Comparison of ENCODE assay signal across 11 mouse cellular contexts in the genomic region with DNA sequence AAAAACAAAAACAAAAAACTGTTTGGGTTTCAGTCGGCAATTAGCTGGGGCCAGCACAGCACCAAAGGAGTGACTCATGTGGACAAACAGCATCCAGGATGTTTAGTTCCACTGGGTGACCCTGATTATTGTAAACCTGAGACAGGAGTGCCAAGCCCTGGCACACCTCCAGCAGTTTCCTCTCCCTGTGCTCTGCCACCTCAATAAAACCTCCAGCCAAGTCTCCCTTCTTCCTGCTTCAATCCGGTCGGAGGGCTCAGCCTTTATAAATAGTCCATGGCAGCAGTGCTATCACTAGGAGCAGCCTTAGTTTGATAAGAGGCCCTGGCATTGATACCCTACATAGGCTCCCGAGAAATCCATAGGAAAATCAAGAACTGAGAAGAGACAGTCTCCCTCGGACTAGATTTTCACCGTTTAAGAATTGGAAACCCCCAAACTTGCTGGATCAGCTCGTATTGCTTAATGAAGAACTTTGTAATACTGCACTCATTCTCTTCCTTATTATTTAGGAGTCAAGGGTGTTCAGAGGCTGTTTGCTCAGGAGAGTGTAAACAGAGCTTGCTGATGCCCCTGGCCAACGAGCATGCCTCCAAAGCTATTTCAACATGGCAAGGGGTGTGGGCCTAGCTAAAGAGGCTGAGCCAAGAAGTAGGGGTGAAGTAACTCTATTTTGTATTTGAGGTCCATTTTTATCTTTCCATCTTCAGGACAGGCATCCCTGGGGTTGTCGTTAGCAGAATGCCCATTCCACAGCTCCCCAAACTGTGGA. TPM values are rescaled to one million over a fixed set of nuclear protein-coding genes. Genes with fewer than 3 reads are reported as not detected.
A peak's percentile ranks its signal among the peaks of the same experiment; 100 is the strongest.
DNase-seq lines count a peak whose midpoint lies in the region; ATAC-seq and TF ChIP-seq lines count a peak whose summit lies in the region.
"Had no signal": no experiment of that assay in that cellular context is flagged by ENCODE, and none has a peak within 500 bp of the region (broad histone marks: within the 10 kb centered on the region; RNA-seq: fewer than 3 reads in every experiment).

No protein-coding gene starts in this region.

- H3K36me3 ChIP-seq in heart, postnatal 0 days (replicated peaks; ENCODE audit: control insufficient read depth, insufficient read depth, low read length), result no peaks in the 10 kb centered on the region
- H3K36me3 ChIP-seq in lung, embryonic 16.5 days (ENCODE audit: control insufficient read depth, insufficient read depth, low read length), result no peaks in the 10 kb centered on the region
- H3K36me3 ChIP-seq: limb, embryonic 12.5 days; neural tube, embryonic 12.5 days had no signal

- no peak for TF ChIP-seq CTCF in heart, postnatal 0 days (IDR thresholded peaks at IDR 0.05; ENCODE audit: low read depth)

- peaks cover 11% of the 10 kb centered on the region; the same call in 1 of the 2 replicates for H3K27me3 ChIP-seq in heart, postnatal 0 days (ENCODE audit: control insufficient read depth, insufficient read depth, low read length)
- peaks cover 10% of the 10 kb centered on the region for H3K27me3 ChIP-seq in lung, embryonic 16.5 days (ENCODE audit: control insufficient read depth, insufficient read depth, low read depth, low read length)

- DNase-seq in heart, adult 18-20 months, result peak; percentile 40 to 46
- no peak for DNase-seq in heart, adult 8-10 months (ENCODE audit: low spot score)
- DNase-seq in MN1 (ENCODE audit: low spot score), result peak; percentile 35
- DNase-seq in heart, postnatal 0 days (ENCODE audit: low spot score), result peak; percentile 39
- no peak for DNase-seq in right cerebral cortex, adult 18-20 months
- no peak for DNase-seq in frontal cortex, postnatal 25 days (ENCODE audit: low spot score in 2 of 2)
- DNase-seq: thymus, postnatal 36 days had no signal

- no peaks in the 10 kb centered on the region for H3K9me3 ChIP-seq in heart, postnatal 0 days (replicated peaks; ENCODE audit: control insufficient read depth, low read length)
- no peaks in the 10 kb centered on the region for H3K9me3 ChIP-seq in lung, embryonic 16.5 days (ENCODE audit: control insufficient read depth, low read length)
- H3K9me3 ChIP-seq: limb, embryonic 12.5 days; neural tube, embryonic 12.5 days had no signal

- no peak overlapping the region for H3K9ac ChIP-seq in heart, postnatal 0 days (replicated peaks; ENCODE audit: low read depth, low read length)
- no peak overlapping the region for H3K9ac ChIP-seq in lung, embryonic 16.5 days (ENCODE audit: low read length)
- H3K9ac ChIP-seq: limb, embryonic 12.5 days; neural tube, embryonic 12.5 days had no signal

- H3K4me3 ChIP-seq in heart, postnatal 0 days (ENCODE audit: low read depth, low read length), result no peak overlapping the region
- H3K4me3 ChIP-seq in lung, embryonic 16.5 days (ENCODE audit: low read length), result no peak overlapping the region
- H3K4me3 ChIP-seq: limb, embryonic 12.5 days; neural tube, embryonic 12.5 days had no signal

- no peak overlapping the region for H3K4me2 ChIP-seq in heart, postnatal 0 days (ENCODE audit: low read depth, low read length)
- H3K4me2 ChIP-seq in lung, embryonic 16.5 days (ENCODE audit: low read depth, low read length), result peak overlapping the region; percentile 2; the same call in 1 of the 2 replicates
- H3K4me2 ChIP-seq: limb, embryonic 12.5 days; neural tube, embryonic 12.5 days had no signal

- peaks cover 15% of the 10 kb centered on the region for H3K4me1 ChIP-seq in heart, postnatal 0 days (ENCODE audit: control insufficient read depth, insufficient read depth)
- peaks cover 20% of the 10 kb centered on the region for H3K4me1 ChIP-seq in lung, embryonic 16.5 days (replicated peaks; ENCODE audit: control insufficient read depth, insufficient read depth, low read length)

- 0 out of 2 replicates have a peak overlapping the region, but pooled peaks have one; percentile 3 for H3K27ac ChIP-seq in heart, postnatal 0 days (ENCODE audit: low read depth)
- peak overlapping the region; percentile 34 for H3K27ac ChIP-seq in lung, embryonic 16.5 days (ENCODE audit: low read length)
- H3K27ac ChIP-seq: limb, embryonic 12.5 days; neural tube, embryonic 12.5 days had no signal

- WGBS in heart, postnatal 0 days, result 33% methylated on average over 9 of the region's 9 CpGs
- WGBS in lung, embryonic 16.5 days, result 50% methylated on average over 9 of the region's 9 CpGs

- ATAC-seq in heart, postnatal 0 days (ENCODE audit: insufficient read depth, low read depth), result 0 out of 2 replicates have a peak, but pooled peaks have one; percentile 20
- ATAC-seq in lung, embryonic 16.5 days (ENCODE audit: low read depth), result 0 out of 2 replicates have a peak, but pooled peaks have one; percentile 35
- no peak for ATAC-seq in erythroid progenitor cell, adult 5-6 weeks (replicated peaks; ENCODE audit: low FRiP score, poor library complexity, severe bottlenecking)

- TF ChIP-seq EP300 in heart, postnatal 0 days (IDR thresholded peaks at IDR 0.05; ENCODE audit: low read depth), result no peak

RNA-seq across cellular contexts. Expression of gene 1700013F07Rik, which starts 0.7 kb away (rescaled TPM):
- total RNA-seq in heart, adult 18-20 months (2021), result not detected
- not detected for total RNA-seq in heart, adult 8-10 months (2022)
- total RNA-seq in heart, postnatal 0 days (2014; rRNA removed; ENCODE audit: low replicate concordance), result not detected in 2 replicates
- polyA plus RNA-seq in heart, postnatal 0 days (2015; fragmentation: Nextera tagmentation; extraction: Ambion mirVana), result not detected in 2 replicates
- 3.1 and 5.0 TPM in 2 replicates for polyA plus RNA-seq in lung, embryonic 16.5 days (2015; fragmentation: Nextera tagmentation; extraction: Ambion mirVana)
- not detected in 2 replicates for total RNA-seq in erythroid progenitor cell, adult 5-6 weeks (2015; ENCODE audit: low replicate concordance)
- not detected in 2 replicates for total RNA-seq in erythroid progenitor cell, adult 5-6 weeks (2017; ENCODE audit: low replicate concordance)
- polyA plus RNA-seq: limb, embryonic 12.5 days; neural tube, embryonic 12.5 days had no signal

RNA-seq across cellular contexts. Expression of gene 5330417C22Rik, which starts 3.0 kb away (rescaled TPM):
- total RNA-seq in heart, adult 18-20 months (2021), result 1 to 10 TPM in 1 of 2 experiments, under 1 TPM in 1; 0.30 to 1.6 TPM
- under 1 TPM in 2 of 4 experiments, not detected in 2; 0.16 to 0.20 TPM for total RNA-seq in heart, adult 8-10 months (2022)
- total RNA-seq in heart, postnatal 0 days (2014; rRNA removed; ENCODE audit: low replicate concordance), result 0.04 and 0.62 TPM in 2 replicates
- 0.34 and 1.6 TPM in 2 replicates for polyA plus RNA-seq in heart, postnatal 0 days (2015; fragmentation: Nextera tagmentation; extraction: Ambion mirVana)
- 19.6 and 22.3 TPM in 2 replicates for polyA plus RNA-seq in lung, embryonic 16.5 days (2015; fragmentation: Nextera tagmentation; extraction: Ambion mirVana)
- total RNA-seq in erythroid progenitor cell, adult 5-6 weeks (2015; ENCODE audit: low replicate concordance), result not detected in 2 replicates
- not detected in 2 replicates for total RNA-seq in erythroid progenitor cell, adult 5-6 weeks (2017; ENCODE audit: low replicate concordance)

RNA-seq across cellular contexts. Expression of gene Tmem167b, which starts 29.0 kb away (rescaled TPM):
- total RNA-seq in heart, adult 18-20 months (2021), result 10 to 100 TPM; 30.4 to 30.6 TPM
- 10 to 100 TPM; 28.6 to 29.7 (median 29.1) TPM for total RNA-seq in heart, adult 8-10 months (2022)
- total RNA-seq in heart, postnatal 0 days (2014; rRNA removed; ENCODE audit: low replicate concordance), result 22.4 and 34.6 TPM in 2 replicates
- 25.4 and 25.8 TPM in 2 replicates for polyA plus RNA-seq in heart, postnatal 0 days (2015; fragmentation: Nextera tagmentation; extraction: Ambion mirVana)
- polyA plus RNA-seq in lung, embryonic 16.5 days (2015; fragmentation: Nextera tagmentation; extraction: Ambion mirVana), result 45.1 and 46.4 TPM in 2 replicates
- 9.7 and 13.0 TPM in 2 replicates for total RNA-seq in erythroid progenitor cell, adult 5-6 weeks (2015; ENCODE audit: low replicate concordance)
- 27.0 and 27.8 TPM in 2 replicates for total RNA-seq in erythroid progenitor cell, adult 5-6 weeks (2017; ENCODE audit: low replicate concordance)

RNA-seq across cellular contexts. Expression of gene Taf13, which starts 38.2 kb away (rescaled TPM):
- total RNA-seq in heart, adult 18-20 months (2021), result 10 to 100 TPM; 14.9 to 15.5 TPM
- 10 to 100 TPM; 13.2 to 17.9 (median 15.8) TPM for total RNA-seq in heart, adult 8-10 months (2022)
- total RNA-seq in heart, postnatal 0 days (2014; rRNA removed; ENCODE audit: low replicate concordance), result 6.0 and 9.9 TPM in 2 replicates
- 29.6 and 30.3 TPM in 2 replicates for polyA plus RNA-seq in heart, postnatal 0 days (2015; fragmentation: Nextera tagmentation; extraction: Ambion mirVana)
- 45.5 and 46.0 TPM in 2 replicates for polyA plus RNA-seq in lung, embryonic 16.5 days (2015; fragmentation: Nextera tagmentation; extraction: Ambion mirVana)
- total RNA-seq in erythroid progenitor cell, adult 5-6 weeks (2015; ENCODE audit: low replicate concordance), result 1.7 and 7.6 TPM in 2 replicates
- 4.1 and 5.1 TPM in 2 replicates for total RNA-seq in erythroid progenitor cell, adult 5-6 weeks (2017; ENCODE audit: low replicate concordance)

RNA-seq across cellular contexts. Expression of gene Wdr47, which starts 57.8 kb away (rescaled TPM):
- 10 to 100 TPM in 1 of 2 experiments, 1 to 10 TPM in 1; 9.5 to 10.6 TPM for total RNA-seq in heart, adult 18-20 months (2021)
- total RNA-seq in heart, adult 8-10 months (2022), result 10 to 100 TPM in 2 of 4 experiments, 1 to 10 TPM in 2; 7.2 to 10.3 (median 8.9) TPM
- 4.3 and 8.5 TPM in 2 replicates for total RNA-seq in heart, postnatal 0 days (2014; rRNA removed; ENCODE audit: low replicate concordance)
- polyA plus RNA-seq in heart, postnatal 0 days (2015; fragmentation: Nextera tagmentation; extraction: Ambion mirVana), result 4.3 and 5.2 TPM in 2 replicates
- polyA plus RNA-seq in lung, embryonic 16.5 days (2015; fragmentation: Nextera tagmentation; extraction: Ambion mirVana), result 10.9 and 12.5 TPM in 2 replicates
- total RNA-seq in erythroid progenitor cell, adult 5-6 weeks (2015; ENCODE audit: low replicate concordance), result 1.3 and 2.9 TPM in 2 replicates
- total RNA-seq in erythroid progenitor cell, adult 5-6 weeks (2017; ENCODE audit: low replicate concordance), result 2.7 TPM in 1 of 2 replicates, not detected in the other

Comparison
In these comparisons a context has a peak if more than half of its experiments do, and no peak if none do; other contexts are left out.
1. DNase-seq: peak in heart, adult 18-20 months (2 of 2), MN1 (single experiment) and heart, postnatal 0 days (single experiment); none in heart, adult 8-10 months (single experiment), right cerebral cortex, adult 18-20 months (single experiment) and frontal cortex, postnatal 25 days (0 of 2).